14 mouse cellular contexts compared by ENCODE assay signal in genomic region chr6:147061630-147062029, GRCm38 (mm10). TPM values are rescaled to one million over a fixed set of nuclear protein-coding genes. Genes with fewer than 3 reads are reported as not detected.
DNase-seq lines count a peak whose midpoint lies in the region; ATAC-seq and TF ChIP-seq lines count a peak whose summit lies in the region.
"Had no signal": no experiment of that assay in that cellular context is flagged by ENCODE, and none has a peak within 500 bp of the region (broad histone marks: within the 10 kb centered on the region; RNA-seq: fewer than 3 reads in every experiment).

No protein-coding gene starts in this region.

- TF ChIP-seq POLR2A in brain, embryonic 14.5 days (IDR thresholded peaks at IDR 0.05; ENCODE audit: borderline replicate concordance, extremely low read depth, insufficient read depth, insufficient read length, poor library complexity, severe bottlenecking) = no peak

- WGBS in hindbrain, embryonic 13.5 days = 81% methylated on average over 9 of the region's 9 CpGs
- 94% methylated on average over 9 of the region's 9 CpGs for WGBS in hindbrain, embryonic 10.5 days
- WGBS in hindbrain, embryonic 14.5 days = 72% methylated on average over 9 of the region's 9 CpGs
- WGBS in midbrain, embryonic 16.5 days = 79% methylated on average over 9 of the region's 9 CpGs

- peak overlapping the region; percentile 31; the same call in 1 of the 2 replicates for H3K27ac ChIP-seq in hindbrain, embryonic 13.5 days
- no peak overlapping the region for H3K27ac ChIP-seq in hindbrain, embryonic 10.5 days
- no peak overlapping the region; the same call in 1 of the 2 replicates for H3K27ac ChIP-seq in hindbrain, embryonic 14.5 days
- H3K27ac ChIP-seq in midbrain, embryonic 16.5 days (ENCODE audit: low read length) = no peak overlapping the region
- H3K27ac ChIP-seq: macrophage had no signal

- peaks cover 9% of the 10 kb centered on the region for H3K4me1 ChIP-seq in hindbrain, embryonic 13.5 days (replicated peaks)
- H3K4me1 ChIP-seq in hindbrain, embryonic 10.5 days (replicated peaks) = no peaks in the 10 kb centered on the region
- no peaks in the 10 kb centered on the region for H3K4me1 ChIP-seq in hindbrain, embryonic 14.5 days (replicated peaks; ENCODE audit: control insufficient read depth, insufficient read depth, low read length)
- no peaks in the 10 kb centered on the region for H3K4me1 ChIP-seq in midbrain, embryonic 16.5 days (ENCODE audit: control insufficient read depth, insufficient read depth, low read length)

- no peak overlapping the region for H3K4me3 ChIP-seq in hindbrain, embryonic 13.5 days
- no peak overlapping the region for H3K4me3 ChIP-seq in hindbrain, embryonic 10.5 days
- no peak overlapping the region for H3K4me3 ChIP-seq in hindbrain, embryonic 14.5 days (replicated peaks; ENCODE audit: low read length)
- no peak overlapping the region for H3K4me3 ChIP-seq in midbrain, embryonic 16.5 days (ENCODE audit: low read depth, low read length)

- TF ChIP-seq CTCF in brain, embryonic 14.5 days (IDR thresholded peaks at IDR 0.05; ENCODE audit: borderline replicate concordance, extremely low read depth, insufficient read depth, insufficient read length) = no peak

- no peak for DNase-seq in hindbrain, embryonic 10.5 days (ENCODE audit: low spot score)
- DNase-seq in brain, embryonic 14.5 days (ENCODE audit: low read depth) = peak; percentile 78
- DNase-seq in hindbrain, embryonic 14.5 days (ENCODE audit: low spot score) = peak; percentile 23
- DNase-seq in embryo, embryonic 11 days = no peak
- no peak for DNase-seq in lung, postnatal 10 days
- DNase-seq: adrenal gland, postnatal 25 days; cerebellum, postnatal 36 days; kidney, adult 2 months; lung, adult 18-20 months; right cerebral cortex, postnatal 4 days; thymus, postnatal 36 days had no signal

- H3K9ac ChIP-seq in hindbrain, embryonic 13.5 days = no peak overlapping the region
- no peak overlapping the region for H3K9ac ChIP-seq in hindbrain, embryonic 14.5 days
- no peak overlapping the region for H3K9ac ChIP-seq in midbrain, embryonic 16.5 days (ENCODE audit: low read depth, low read length)

- no peaks in the 10 kb centered on the region for H3K9me3 ChIP-seq in hindbrain, embryonic 13.5 days
- H3K9me3 ChIP-seq in hindbrain, embryonic 10.5 days = no peaks in the 10 kb centered on the region
- no peaks in the 10 kb centered on the region for H3K9me3 ChIP-seq in hindbrain, embryonic 14.5 days (ENCODE audit: control insufficient read depth, low read length)
- no peaks in the 10 kb centered on the region for H3K9me3 ChIP-seq in midbrain, embryonic 16.5 days (replicated peaks; ENCODE audit: control insufficient read depth, low read length, poor library complexity, severe bottlenecking)

- peaks cover 55% of the 10 kb centered on the region for H3K36me3 ChIP-seq in hindbrain, embryonic 13.5 days
- peaks cover 89% of the 10 kb centered on the region for H3K36me3 ChIP-seq in hindbrain, embryonic 10.5 days
- peaks cover 61% of the 10 kb centered on the region for H3K36me3 ChIP-seq in hindbrain, embryonic 14.5 days (replicated peaks; ENCODE audit: control insufficient read depth, insufficient read depth)
- peaks cover 10% of the 10 kb centered on the region for H3K36me3 ChIP-seq in midbrain, embryonic 16.5 days (ENCODE audit: control insufficient read depth, insufficient read depth, low read length)

- peak; percentile 81 for ATAC-seq in hindbrain, embryonic 13.5 days (ENCODE audit: low FRiP score)
- peak; percentile 84 for ATAC-seq in hindbrain, embryonic 14.5 days (ENCODE audit: low FRiP score)
- ATAC-seq in midbrain, embryonic 16.5 days = peak; percentile 48; the same call in 1 of the 2 replicates

- H3K27me3 ChIP-seq in hindbrain, embryonic 13.5 days = no peaks in the 10 kb centered on the region
- no peaks in the 10 kb centered on the region for H3K27me3 ChIP-seq in hindbrain, embryonic 10.5 days (ENCODE audit: insufficient read depth, poor library complexity, severe bottlenecking)
- H3K27me3 ChIP-seq in hindbrain, embryonic 14.5 days (ENCODE audit: control insufficient read depth, insufficient read depth, low read length) = no peaks in the 10 kb centered on the region
- no peaks in the 10 kb centered on the region for H3K27me3 ChIP-seq in midbrain, embryonic 16.5 days (ENCODE audit: control insufficient read depth, insufficient read depth, low read depth, low read length)

- H3K4me2 ChIP-seq in hindbrain, embryonic 13.5 days = no peak overlapping the region
- H3K4me2 ChIP-seq in hindbrain, embryonic 14.5 days (replicated peaks) = 0 out of 2 replicates have a peak overlapping the region, but pooled peaks have one; percentile 18
- no peak overlapping the region for H3K4me2 ChIP-seq in midbrain, embryonic 16.5 days (ENCODE audit: low read length)

RNA-seq across cellular contexts. Expression of gene Mrps35, which starts 19.1 kb away (rescaled TPM):
- polyA plus RNA-seq in hindbrain, embryonic 13.5 days (2015; fragmentation: Nextera tagmentation; extraction: Ambion mirVana) = 70.4 and 71.7 TPM in 2 replicates
- 104 and 106 TPM in 2 replicates for polyA plus RNA-seq in hindbrain, embryonic 10.5 days (2016; fragmentation: Nextera tagmentation; extraction: Ambion mirVana)
- 29.8 and 30.9 TPM in 2 replicates for polyA plus RNA-seq in brain, embryonic 14.5 days (2012; rRNA removed)
- polyA plus RNA-seq in hindbrain, embryonic 14.5 days (2014; fragmentation: Nextera tagmentation; extraction: Ambion mirVana) = 76.8 and 78.3 TPM in 2 replicates
- polyA plus RNA-seq in midbrain, embryonic 16.5 days (2015; fragmentation: Nextera tagmentation; extraction: Ambion mirVana) = 66.1 and 67.6 TPM in 2 replicates

RNA-seq across cellular contexts. Expression of gene Mansc4, which starts 25.2 kb away (rescaled TPM):
- 0.97 and 0.99 TPM in 2 replicates for polyA plus RNA-seq in hindbrain, embryonic 13.5 days (2015; fragmentation: Nextera tagmentation; extraction: Ambion mirVana)
- 0.63 and 1.00 TPM in 2 replicates for polyA plus RNA-seq in hindbrain, embryonic 10.5 days (2016; fragmentation: Nextera tagmentation; extraction: Ambion mirVana)
- 0.35 and 0.59 TPM in 2 replicates for polyA plus RNA-seq in brain, embryonic 14.5 days (2012; rRNA removed)
- 0.43 and 1.4 TPM in 2 replicates for polyA plus RNA-seq in hindbrain, embryonic 14.5 days (2014; fragmentation: Nextera tagmentation; extraction: Ambion mirVana)
- polyA plus RNA-seq in midbrain, embryonic 16.5 days (2015; fragmentation: Nextera tagmentation; extraction: Ambion mirVana) = 0.56 and 0.75 TPM in 2 replicates
- polyA plus RNA-seq: macrophage had no signal

RNA-seq across cellular contexts. Expression of gene Rep15, which starts 29.2 kb away (rescaled TPM):
- polyA plus RNA-seq in hindbrain, embryonic 13.5 days (2015; fragmentation: Nextera tagmentation; extraction: Ambion mirVana) = 0.48 and 0.94 TPM in 2 replicates
- polyA plus RNA-seq in hindbrain, embryonic 10.5 days (2016; fragmentation: Nextera tagmentation; extraction: Ambion mirVana) = 0.50 and 0.97 TPM in 2 replicates
- polyA plus RNA-seq in brain, embryonic 14.5 days (2012; rRNA removed) = 0.58 and 0.66 TPM in 2 replicates
- 0.50 and 0.65 TPM in 2 replicates for polyA plus RNA-seq in hindbrain, embryonic 14.5 days (2014; fragmentation: Nextera tagmentation; extraction: Ambion mirVana)
- 0.66 and 0.89 TPM in 2 replicates for polyA plus RNA-seq in midbrain, embryonic 16.5 days (2015; fragmentation: Nextera tagmentation; extraction: Ambion mirVana)

RNA-seq across cellular contexts. Expression of gene Klhl42, which starts 29.5 kb away (rescaled TPM):
- 6.0 and 6.3 TPM in 2 replicates for polyA plus RNA-seq in hindbrain, embryonic 13.5 days (2015; fragmentation: Nextera tagmentation; extraction: Ambion mirVana)
- 6.5 and 7.1 TPM in 2 replicates for polyA plus RNA-seq in hindbrain, embryonic 10.5 days (2016; fragmentation: Nextera tagmentation; extraction: Ambion mirVana)
- 10.9 and 13.0 TPM in 2 replicates for polyA plus RNA-seq in brain, embryonic 14.5 days (2012; rRNA removed)
- polyA plus RNA-seq in hindbrain, embryonic 14.5 days (2014; fragmentation: Nextera tagmentation; extraction: Ambion mirVana) = 11.0 and 12.4 TPM in 2 replicates
- 7.2 and 7.7 TPM in 2 replicates for polyA plus RNA-seq in midbrain, embryonic 16.5 days (2015; fragmentation: Nextera tagmentation; extraction: Ambion mirVana)

Comparison
In these comparisons a context has a peak if more than half of its experiments do, and no peak if none do; other contexts are left out.
1. DNase-seq: peak in brain, embryonic 14.5 days (single experiment) and hindbrain, embryonic 14.5 days (single experiment); none in hindbrain, embryonic 10.5 days (single experiment), embryo, embryonic 11 days (single experiment) and lung, postnatal 10 days (single experiment).
2. Peak in every context shown above with its lines, with median percentiles within 50 percentile points of each other: ATAC-seq.